Mouse (Mus musculus) neutrophil, adult 5-6 weeks (primary cell): ENCODE data around the gene Nars2. TPM values are rescaled to one million over a fixed set of nuclear protein-coding genes. Genes with fewer than 3 reads are reported as not detected.
A peak's percentile ranks its signal among the peaks of the same experiment; 100 is the strongest.

Source experiments
- ATAC-seq: fragments of 151-379, 151-347 bp; 2 replicates; pipeline ENCODE4 v1.8.0; 2017; ENCODE audit warnings: mild to moderate bottlenecking, moderate TSS enrichment; ENCODE audit not compliant: insufficient number of reproducible peaks, poor library complexity, low FRiP score, severe bottlenecking; ENCODE audit errors: extremely low read depth
- total RNA-seq: library from RNA; stranded (forward); fragments of 200-1000 nt; gene quantifications from 2 replicates; pipeline ENCODE4 v1.2.3, GENCODE M21; 2017

Gene Nars2
- total RNA-seq, 1 experiment from 2014 or later, result 9.0 TPM

DNA sequence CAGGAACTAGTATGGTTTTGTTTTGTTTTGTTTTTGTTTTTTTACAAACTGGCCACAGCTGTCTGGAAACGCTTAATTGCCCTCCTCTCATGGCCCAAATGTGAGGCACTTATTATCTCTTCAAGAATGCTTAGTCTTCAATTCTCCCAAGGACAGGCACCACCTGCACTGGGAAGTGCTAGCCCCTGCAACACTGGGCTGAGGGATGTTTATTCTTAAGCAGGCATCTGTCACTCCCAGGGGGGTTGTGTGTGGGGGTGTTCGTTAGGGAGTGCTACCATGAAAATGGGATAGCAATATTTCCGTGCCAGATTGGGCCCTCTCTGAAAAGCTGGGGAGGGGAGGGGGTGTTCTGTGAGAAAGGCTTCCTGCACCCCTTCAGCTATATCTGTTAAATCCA is 15.9 kb downstream of the Nars2 start:
- no peak for ATAC-seq

DNA sequence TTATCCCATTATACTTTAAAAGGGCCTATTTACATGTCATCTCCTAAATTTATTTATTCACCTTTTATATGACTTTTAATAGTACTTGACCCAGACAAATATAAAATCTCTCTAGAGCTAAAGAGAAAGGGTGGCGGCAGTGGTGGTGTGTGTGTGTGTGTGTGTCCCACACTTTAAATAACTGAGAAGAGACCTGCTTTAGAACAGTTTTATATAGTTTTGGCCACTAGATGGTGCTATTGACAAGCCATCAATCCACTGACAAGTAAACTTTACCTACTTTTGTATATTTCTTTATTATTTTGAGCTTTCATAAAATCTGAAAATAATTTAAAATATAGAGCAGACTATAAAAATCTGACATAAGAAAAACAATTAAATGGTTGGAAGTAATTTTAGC is 19.1 kb downstream of the Nars2 start:
- ATAC-seq, result peak; percentile 82

DNA sequence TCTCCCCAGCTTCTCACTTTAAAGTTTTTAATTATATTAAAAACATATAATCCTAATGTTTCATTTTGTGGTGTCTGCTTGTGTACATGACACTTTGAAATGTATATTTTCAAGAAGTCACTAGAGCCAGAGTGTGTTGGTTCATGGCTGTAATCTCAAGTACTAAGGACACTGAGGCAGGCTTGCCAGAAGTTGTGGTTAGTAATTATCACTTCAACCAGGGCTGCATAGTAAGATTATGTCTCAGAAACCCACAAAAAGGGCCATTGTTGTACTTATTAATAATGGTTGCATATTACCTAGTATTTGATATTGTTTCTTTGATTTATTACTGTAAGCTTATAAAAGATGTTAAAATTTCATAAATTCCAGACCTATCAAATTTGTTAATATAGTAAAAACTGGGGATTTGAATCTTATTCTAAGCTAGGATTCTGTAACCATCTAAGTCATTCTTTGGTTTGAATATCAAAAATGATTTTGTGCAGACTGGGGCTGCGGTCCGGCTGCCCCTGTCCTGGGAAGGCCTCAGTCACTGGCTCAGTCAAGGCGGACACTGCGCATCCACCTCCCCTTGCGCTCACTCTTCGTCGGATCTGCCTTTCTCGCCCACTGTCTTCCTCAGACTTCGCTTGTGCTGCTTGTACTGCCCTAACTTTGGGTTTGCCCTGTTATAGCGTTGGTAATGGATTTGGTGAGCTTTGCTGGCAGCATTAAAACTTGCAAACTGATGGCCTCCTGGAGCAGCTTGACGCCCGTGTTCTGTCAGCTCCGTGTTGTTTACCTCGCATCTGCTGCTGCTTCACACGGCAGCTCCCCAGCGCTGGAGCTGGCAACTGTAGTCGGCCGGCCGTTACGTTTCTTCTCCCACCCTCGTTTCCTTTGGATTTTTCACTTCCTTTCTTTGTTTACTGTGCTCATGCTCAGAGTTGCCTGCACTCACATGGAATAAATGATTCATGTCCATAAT is 20.0 kb downstream of the Nars2 start:
- no peak for ATAC-seq

DNA sequence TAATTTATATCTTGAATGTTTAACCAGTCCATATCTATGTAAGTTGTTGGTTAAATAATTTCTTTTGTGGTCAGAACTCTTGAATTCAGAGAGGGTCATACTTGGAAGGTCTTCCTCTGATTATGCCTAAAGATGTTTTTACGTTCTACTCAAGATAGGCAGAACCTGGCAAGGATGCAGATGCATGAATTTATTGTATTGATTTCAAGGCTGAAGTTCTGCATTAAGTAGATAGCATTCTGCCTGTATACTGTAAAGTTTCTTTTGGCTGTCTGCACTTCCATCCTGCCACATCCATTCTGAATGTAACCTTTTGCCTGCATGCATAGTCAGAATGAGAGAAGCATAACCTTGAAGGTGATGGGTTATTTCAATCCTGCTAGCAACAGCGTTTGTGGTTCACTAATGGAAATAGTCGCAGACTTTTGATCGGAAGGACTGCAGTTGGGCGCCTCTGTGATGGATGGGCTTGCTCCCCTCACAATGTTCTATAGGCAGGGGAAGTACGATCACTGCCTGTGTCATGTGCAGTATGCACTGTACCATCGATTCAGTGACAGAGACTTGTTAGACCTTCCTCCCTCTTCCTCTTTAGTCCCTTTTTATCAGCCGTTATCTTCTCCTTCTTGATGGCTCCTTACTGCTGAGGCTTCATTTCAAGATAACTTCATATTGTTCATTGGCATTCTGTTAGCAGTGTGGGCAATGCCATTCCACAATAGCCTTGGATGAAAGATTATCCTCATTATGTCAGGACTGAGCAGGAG is 21.0 kb downstream of the Nars2 start:
- no peak for ATAC-seq

DNA sequence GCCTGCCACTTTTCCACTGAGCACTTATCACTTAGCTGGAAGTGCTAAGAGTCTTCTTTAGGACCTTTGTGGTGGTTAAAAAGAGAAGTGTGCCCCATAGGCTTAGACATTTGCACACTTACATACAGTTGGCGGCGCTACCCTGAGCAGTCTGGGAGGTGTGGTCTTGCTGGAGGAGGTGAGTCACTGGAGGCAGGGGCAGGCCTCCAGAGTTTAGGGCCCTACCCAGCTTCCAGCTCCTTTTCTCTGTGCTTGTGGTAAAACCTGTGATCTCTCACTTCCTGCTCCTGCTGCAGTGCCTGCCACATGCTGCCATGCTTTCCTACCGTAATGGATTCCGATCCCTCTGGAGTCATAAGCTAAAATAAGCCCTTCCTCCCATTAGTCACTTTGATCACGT is 24.6 kb downstream of the Nars2 start:
- no peak for ATAC-seq

DNA sequence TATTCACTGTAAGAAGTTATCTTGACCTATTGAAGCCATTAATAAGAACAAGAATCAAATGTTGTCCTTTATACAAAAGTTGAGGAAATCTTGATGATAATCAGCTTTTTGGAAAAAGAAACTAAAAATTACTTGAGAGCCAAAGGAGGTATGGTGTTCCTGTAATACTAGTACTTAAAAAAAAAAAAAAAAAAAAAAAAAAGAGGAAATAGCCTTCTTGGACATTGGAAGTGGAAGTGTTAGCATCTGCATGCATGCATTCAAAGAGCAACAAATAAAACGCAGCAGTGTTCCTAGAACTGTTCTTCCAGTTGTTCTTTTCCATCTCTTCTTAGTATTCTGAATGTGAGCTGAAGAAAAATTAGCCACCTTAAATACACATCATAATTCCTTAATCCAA is 25.9 kb downstream of the Nars2 start:
- ATAC-seq, result no peak

DNA sequence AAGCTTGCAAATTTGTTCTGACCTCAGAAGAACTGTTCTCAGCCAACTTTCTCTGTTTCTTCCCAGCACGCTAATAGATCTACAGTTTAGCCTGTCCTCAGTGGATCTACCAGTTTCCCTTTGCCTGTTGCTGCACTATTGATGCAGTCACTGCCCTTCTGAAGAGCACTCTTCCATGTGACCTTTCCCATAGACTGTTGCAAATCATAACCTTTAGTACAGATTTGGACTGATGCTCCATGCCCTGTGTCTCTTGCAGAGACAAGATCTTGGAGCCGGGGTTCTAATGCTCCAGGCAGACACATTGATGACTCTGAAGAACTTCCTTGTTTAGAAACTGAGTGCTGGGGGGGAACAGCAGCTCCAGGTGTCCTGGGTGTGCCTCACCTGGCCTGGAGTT is 30.1 kb downstream of the Nars2 start:
- ATAC-seq, result no peak

DNA sequence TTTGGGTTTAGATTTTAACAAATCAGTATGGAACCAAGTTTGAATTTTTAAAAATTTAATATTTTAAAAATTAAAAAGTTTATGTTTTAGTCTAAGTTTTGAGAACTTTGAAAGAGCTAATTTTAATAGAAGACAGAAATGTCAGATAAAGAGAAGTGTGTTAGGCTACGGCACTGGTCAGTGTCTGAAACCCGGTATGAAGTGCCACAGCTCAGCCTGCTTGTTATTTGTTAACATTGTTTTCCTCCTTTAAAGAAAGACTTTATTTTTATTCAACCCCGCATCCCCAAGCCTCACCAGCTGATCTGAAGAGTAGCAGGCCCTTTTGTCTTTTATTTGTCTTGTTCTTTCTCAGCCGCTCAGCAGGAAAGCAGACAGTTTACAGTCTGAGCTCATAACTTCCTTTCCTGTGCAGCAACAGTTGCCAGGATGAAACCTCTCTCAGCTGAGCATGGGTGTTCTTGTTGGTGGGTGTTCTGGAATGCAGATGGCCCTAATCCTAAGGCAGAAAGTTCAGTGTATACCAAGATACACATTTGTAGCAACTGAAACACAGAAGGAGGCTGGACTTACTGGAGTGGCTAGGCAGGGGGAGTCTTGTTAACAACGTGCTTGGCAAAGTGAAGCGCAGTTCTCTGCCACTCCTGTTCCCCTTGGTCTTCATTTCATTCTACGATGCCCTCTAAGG is 32.5 kb downstream of the Nars2 start:
- ATAC-seq, result no peak

DNA sequence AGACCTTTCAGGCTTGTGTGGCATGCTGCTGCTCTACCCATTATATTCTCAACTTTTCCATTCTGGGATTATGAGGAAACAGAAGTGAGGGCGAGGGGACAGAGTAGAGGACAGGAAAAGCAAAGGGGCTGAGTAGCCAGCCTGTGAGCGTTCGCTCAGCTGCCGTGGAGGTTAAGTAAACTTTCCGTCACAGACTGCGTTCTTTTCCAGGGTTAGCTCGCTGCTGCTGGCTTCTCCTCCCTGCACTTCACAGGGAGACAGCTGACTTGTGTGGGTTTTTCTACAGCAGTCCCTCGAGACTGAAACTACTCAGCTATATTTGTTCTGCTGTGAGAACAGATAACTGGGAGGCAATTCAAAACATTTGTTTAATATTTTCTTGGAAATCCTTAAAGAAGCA is 34.5 kb downstream of the Nars2 start:
- ATAC-seq, result no peak

DNA sequence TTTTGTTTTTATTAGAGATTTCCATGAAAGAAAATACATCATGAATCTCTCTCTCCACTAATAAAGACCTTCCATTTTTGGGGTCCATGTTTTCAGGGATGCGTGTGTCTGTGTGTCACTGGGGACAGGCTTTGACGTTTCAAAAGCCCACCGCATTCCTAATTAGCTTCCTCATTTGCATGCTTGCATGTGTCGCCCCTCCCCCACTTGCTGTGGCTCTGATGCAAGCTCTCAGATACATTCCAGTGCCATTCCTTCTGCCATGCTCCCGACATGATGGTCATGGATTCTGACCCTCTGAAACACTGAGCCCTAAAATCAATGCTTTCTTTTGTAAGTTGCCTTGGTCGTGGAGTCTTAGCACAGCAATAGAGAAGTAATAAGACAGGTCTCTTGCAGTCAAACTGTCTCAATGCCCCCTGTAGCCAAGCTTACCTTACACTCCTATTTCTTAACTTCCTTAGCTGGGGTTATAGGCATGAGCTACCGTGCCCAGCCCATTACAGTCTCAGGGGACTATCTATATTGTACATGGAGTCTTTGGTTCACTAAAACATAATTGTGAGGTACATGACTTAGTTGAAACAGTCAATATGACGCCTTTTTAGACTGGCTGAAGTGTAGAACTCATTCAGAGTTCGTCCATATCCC is 35.6 kb downstream of the Nars2 start:
- no peak for ATAC-seq

DNA sequence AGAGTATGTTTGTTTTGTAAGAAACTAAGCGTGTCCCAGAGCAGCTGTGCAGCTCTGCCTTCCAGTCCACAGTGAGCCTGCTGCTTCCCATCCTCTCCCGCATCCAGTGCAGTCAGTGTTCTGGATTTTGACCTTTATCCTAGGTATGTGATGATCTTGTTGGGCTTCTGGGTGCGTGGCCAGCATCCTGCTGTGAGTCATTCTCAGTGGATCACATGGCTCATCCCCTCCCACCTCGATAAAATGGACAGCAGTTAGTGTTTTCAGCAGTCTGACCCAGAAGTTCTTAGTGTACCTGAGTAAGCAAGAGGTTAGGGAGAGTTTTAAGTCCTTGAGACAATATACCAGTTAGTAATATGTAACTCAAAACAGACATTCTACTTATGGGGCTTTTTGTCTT is 36.4 kb downstream of the Nars2 start:
- ATAC-seq, result no peak

DNA sequence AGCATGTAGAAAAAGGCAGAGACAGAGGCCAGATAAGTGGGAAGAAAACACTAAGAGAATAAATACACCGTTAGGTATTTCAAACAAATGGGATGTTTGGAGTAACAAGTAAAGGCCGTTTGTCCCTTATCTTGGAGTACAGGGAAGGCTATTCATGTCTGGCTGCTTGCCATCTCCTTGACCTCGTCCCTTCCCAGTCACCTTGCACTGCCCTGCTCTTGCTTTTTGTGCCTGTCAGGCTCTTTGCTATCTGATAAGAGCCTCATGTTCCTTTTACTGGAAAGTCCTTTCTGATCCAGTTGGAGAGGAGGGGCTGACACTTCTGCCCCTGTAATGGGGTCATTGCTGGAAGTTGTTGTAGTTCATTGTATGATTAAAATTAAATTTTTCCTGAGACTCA is 61.7 kb downstream of the Nars2 start:
- no peak for ATAC-seq

DNA sequence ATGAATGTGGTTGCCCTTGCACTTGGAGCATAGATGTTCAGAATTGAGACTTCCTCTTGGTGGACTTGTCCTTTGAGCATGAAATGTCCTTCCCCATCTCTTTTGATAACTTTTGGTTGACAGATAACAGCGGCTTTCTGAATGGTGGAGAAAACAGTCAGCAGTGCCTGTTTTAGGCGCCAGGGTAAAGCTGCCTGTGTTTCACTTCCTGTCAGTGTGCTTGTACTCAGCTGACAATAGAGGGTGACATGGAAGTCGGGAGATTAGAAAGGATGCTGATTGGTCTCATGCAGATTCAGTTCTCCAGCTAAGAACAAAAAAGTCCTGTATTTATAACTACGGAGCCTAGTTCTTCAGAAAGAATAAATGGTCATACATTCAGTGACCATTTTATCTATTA is 66.7 kb downstream of the Nars2 start:
- no peak for ATAC-seq

DNA sequence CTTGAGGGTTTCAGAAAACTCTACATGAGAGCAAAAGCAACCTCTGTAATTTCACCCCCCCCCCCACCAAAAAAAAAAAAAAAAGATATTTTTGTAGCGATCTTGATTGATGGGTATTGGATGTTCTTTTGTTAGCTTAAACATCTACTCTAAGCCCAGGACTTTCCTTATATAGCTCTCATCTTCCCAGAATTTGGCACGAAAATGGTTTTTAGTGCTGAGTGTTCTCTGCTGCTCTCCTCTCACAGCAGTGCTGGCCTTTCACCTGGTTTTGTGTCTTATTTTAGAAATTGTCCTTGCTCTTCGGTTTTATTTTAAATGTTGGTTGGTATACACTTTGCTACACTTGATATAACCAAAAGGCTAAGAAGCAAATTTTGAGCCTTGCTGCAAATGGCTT is 67.1 kb downstream of the Nars2 start:
- no peak for ATAC-seq

DNA sequence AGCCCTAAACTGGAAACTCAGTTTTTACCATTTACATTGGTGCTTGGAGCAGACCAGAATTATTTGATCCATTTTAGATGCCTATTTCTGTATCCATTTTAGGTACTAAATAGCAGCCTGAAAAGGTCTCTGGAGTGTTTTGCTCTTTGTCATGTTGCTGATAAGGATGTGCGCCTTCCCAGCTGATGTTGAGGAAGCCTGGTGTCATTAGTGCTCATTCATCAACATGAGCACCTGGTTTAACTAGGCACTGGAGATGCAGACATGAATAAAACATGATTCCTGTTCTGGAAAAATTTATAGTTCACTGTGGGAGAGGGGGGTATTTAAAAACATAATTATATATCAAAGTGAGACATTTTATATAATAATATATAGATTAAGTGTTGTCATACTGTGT is 68.0 kb downstream of the Nars2 start:
- ATAC-seq, result no peak

DNA sequence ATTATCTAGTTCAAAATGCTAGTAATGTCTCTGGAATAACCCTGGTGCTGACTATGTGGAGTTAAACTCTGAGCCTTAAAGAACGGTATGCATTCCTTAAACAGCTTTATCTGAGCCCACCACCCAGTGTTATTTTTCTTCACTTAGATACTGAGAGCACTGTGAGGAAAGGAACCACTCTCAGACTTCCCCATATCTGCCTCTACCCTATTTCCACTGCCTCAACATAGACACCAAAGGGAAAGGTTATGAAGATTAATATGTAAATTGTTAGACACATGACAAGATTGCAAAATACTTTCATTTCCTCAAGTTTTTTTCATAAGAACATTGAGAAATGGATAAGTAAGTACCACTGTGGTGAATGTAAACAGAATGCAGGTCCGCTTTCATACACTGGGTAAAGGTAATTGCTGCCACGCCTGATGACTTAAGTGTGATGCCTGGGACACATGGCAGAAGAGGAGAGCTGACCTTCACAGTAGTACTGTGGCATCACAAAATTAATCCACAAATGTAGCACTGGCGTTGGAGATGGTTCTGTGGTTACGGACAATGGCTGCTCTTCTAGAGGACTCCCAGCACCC is 75.6 kb downstream of the Nars2 start:
- ATAC-seq, result no peak

DNA sequence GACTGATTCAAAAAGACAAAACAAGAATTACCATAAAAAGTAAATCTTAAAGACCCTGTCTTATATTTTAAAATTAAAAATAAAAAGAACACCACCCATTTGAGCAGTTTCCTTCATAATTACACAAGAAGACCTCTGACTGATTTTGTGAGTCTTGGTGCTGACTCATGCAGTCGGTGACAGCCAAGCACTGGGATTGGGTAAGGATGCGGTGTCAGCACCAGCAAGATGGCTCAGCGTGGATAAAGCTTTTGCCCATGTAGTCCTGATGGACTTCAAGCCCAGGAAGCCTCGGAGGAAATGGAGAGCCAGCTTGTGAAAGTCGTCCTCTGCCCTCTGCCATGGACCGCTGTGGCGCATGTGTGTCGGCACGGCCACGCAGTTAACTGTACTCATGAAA is 77.8 kb downstream of the Nars2 start:
- ATAC-seq, result no peak

DNA sequence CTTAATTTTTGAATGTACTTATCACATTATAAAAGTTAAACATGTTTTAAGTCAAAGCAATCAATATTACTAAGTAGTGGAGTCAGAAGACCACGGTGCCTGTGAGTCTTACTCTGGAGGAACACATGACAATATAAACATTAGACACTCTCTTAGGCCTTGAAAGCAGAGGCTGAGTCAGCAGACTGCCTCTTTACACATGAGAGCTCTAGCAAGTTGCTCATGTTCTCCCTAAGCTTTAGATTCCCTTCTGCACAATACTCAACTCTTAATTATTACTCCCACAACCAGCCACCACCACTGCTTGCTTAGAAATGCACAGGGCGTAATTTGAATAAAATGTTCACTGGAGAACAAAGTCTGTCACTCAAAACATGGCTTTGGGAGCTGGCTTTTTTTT is 81.1 kb downstream of the Nars2 start:
- no peak for ATAC-seq

DNA sequence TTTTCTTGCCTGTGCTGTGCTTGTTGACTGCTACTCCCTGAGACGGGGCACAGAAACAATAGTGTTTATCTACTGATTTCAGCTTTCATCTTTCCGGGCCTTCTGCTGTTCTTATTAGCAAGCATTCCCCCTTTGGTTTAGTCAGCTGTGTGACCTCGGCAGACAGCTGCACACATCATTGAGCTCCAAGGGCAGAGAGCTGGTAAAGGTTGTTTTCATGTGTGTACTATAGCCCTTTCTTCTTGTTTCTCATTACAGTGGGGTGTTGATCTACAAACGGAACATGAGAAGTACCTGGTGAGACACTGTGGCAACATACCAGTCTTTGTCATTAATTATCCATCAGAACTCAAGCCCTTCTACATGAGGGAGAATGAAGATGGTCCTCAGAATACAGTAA is 88.3 kb downstream of the Nars2 start:
- ATAC-seq, result no peak
